In the genomic region with DNA sequence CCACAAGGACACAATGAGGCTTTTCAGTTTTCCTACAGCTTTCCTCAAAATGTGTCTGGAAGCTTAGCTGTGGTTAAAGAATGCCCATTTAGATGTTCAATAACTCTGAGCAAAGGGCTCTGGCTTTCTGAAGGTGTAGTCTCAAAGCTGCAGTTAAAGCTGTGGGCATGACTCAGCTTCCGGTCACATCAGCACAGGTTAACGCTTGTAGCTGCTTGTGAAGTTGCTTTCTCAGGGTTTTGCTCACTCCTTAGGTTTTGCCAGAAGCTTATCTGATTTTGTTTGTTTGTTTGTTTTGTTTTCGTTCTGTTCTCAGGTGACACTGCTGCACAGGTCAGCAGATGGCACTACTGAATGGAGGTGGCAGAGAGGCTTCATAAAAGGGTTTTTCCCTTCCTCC, we compare ENCODE assay signal across 18 mouse cellular contexts.
DNase-seq lines count a peak whose midpoint lies in the region; ATAC-seq lines count a peak whose summit lies in the region.
"Had no signal": no experiment of that assay in that cellular context is flagged by ENCODE, and none has a peak within 500 bp of the region (broad histone marks: within the 10 kb centered on the region; RNA-seq: fewer than 3 reads in every experiment).

No protein-coding gene starts in this region.

- no peak for ATAC-seq in embryonic facial prominence, embryonic 12.5 days (ENCODE audit: insufficient number of reproducible peaks, insufficient read depth, low FRiP score, low TSS enrichment)
- peak; percentile 94 for ATAC-seq in inflammation-experienced regulatory T-cells, adult 6 months
- ATAC-seq: intestine, postnatal 0 days; midbrain, embryonic 16.5 days had no signal

- H3K9me3 ChIP-seq in embryonic facial prominence, embryonic 12.5 days, result no peaks in the 10 kb centered on the region
- no peaks in the 10 kb centered on the region for H3K9me3 ChIP-seq in embryonic facial prominence, embryonic 10.5 days
- H3K9me3 ChIP-seq: G1E; heart, embryonic 10.5 days; hindbrain, embryonic 10.5 days; neural tube, embryonic 15.5 days had no signal

- peak overlapping the region; percentile 26 for H3K4me2 ChIP-seq in embryonic facial prominence, embryonic 12.5 days (replicated peaks)
- H3K4me2 ChIP-seq: neural tube, embryonic 15.5 days had no signal

- no peaks in the 10 kb centered on the region for H3K27me3 ChIP-seq in embryonic facial prominence, embryonic 12.5 days
- no peaks in the 10 kb centered on the region for H3K27me3 ChIP-seq in embryonic facial prominence, embryonic 10.5 days (replicated peaks; ENCODE audit: low read depth, poor library complexity, severe bottlenecking)
- H3K27me3 ChIP-seq: neural tube, embryonic 15.5 days had no signal

- no peak for DNase-seq in embryonic facial prominence, embryonic 10.5 days (ENCODE audit: low spot score)
- DNase-seq in right cerebral cortex, adult 18-20 months, result peak; percentile 1
- DNase-seq in right cerebral cortex, postnatal 4 days, result no peak
- peak; percentile 21 for DNase-seq in thymus, postnatal 25 days
- DNase-seq in neural tube, embryonic 10.5 days (ENCODE audit: extremely low spot score, low spot score), result no peak
- no peak for DNase-seq in testis, postnatal 10 days (ENCODE audit: low spot score)
- DNase-seq: cerebellum, adult 11 months; gastrocnemius, postnatal 25 days had no signal

- 51% methylated on average over 3 of the region's 3 CpGs for WGBS in embryonic facial prominence, embryonic 12.5 days
- WGBS in embryonic facial prominence, embryonic 10.5 days, result 66% methylated on average over 3 of the region's 3 CpGs

- no peaks in the 10 kb centered on the region for H3K36me3 ChIP-seq in embryonic facial prominence, embryonic 12.5 days
- H3K36me3 ChIP-seq in embryonic facial prominence, embryonic 10.5 days (replicated peaks), result no peaks in the 10 kb centered on the region
- H3K36me3 ChIP-seq: G1E; heart, embryonic 10.5 days; hindbrain, embryonic 10.5 days; neural tube, embryonic 15.5 days had no signal

- no peak overlapping the region for H3K4me3 ChIP-seq in embryonic facial prominence, embryonic 12.5 days
- no peak overlapping the region for H3K4me3 ChIP-seq in embryonic facial prominence, embryonic 10.5 days
- H3K4me3 ChIP-seq: heart, embryonic 10.5 days; hindbrain, embryonic 10.5 days; neural tube, embryonic 15.5 days had no signal

- H3K4me1 ChIP-seq in embryonic facial prominence, embryonic 12.5 days, result peaks cover 10% of the 10 kb centered on the region; the same call in 1 of the 2 replicates
- peaks cover 13% of the 10 kb centered on the region for H3K4me1 ChIP-seq in embryonic facial prominence, embryonic 10.5 days
- H3K4me1 ChIP-seq: heart, embryonic 10.5 days had no signal

- no peak overlapping the region for H3K9ac ChIP-seq in embryonic facial prominence, embryonic 12.5 days
- H3K9ac ChIP-seq: forebrain, postnatal 0 days; liver, embryonic 14.5 days; neural tube, embryonic 15.5 days had no signal

- no peak overlapping the region for H3K27ac ChIP-seq in embryonic facial prominence, embryonic 12.5 days
- H3K27ac ChIP-seq in embryonic facial prominence, embryonic 10.5 days (replicated peaks), result no peak overlapping the region
- H3K27ac ChIP-seq: heart, embryonic 10.5 days; hindbrain, embryonic 10.5 days; liver, embryonic 14.5 days; neural tube, embryonic 15.5 days had no signal

Comparison
In these comparisons a context has a peak if more than half of its experiments do, and no peak if none do; other contexts are left out.
1. DNase-seq: peak in right cerebral cortex, adult 18-20 months (single experiment) and thymus, postnatal 25 days (single experiment); none in embryonic facial prominence, embryonic 10.5 days (single experiment), right cerebral cortex, postnatal 4 days (single experiment), neural tube, embryonic 10.5 days (single experiment) and testis, postnatal 10 days (single experiment).